Mouse (Mus musculus): ENCODE results near the gene Dgat2.

Gene Dgat2

DNA sequence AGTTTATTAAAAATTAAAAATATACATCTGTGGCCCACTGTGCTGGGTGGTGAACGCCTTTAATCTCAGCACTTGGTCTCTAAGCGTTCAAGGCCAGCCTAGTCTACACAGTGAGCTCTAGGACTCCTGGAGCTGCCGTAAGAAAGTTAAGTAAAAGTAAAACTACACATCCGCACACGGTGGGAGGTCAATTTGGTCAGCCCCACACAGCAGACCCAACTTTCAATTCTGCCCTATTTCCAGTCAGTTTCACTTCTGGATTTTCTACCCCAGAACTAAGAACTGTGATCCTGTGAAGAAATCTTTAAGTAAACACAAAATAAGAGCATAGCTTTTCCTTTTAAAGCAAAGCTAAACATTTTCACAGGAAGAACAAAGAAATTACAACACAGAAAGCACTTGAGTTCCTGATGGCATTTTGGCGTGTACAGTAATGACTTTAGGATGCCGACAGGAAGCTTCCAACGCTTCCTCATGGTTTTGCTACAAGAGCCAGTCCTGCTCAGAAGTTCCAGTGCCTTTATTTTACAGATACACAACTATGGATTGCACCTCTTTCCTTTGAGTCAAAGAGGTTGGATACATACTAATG, 48.6 kb downstream of the Dgat2 start:
- no peak for DNase-seq

DNA sequence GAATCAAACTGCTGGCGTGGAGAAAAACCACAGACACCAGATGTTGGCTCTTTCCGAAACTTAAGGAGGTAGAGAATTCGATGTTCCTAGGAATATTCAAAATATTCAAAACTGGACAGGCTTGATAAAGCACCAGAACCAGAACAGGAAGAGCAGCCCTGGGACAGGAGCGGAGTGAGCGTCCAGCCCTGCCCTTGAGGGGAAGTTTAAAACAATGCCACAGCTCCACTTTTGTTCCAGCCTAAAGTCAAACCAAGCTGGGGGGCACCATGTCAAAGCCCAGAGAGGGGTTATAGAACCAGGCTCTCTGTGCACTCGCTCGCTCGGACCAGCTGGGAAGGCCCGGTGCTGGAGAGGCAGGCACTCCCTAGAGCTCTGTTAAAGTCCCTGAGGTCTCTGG, 49.9 kb downstream of the Dgat2 start:
- no peak for DNase-seq

DNA sequence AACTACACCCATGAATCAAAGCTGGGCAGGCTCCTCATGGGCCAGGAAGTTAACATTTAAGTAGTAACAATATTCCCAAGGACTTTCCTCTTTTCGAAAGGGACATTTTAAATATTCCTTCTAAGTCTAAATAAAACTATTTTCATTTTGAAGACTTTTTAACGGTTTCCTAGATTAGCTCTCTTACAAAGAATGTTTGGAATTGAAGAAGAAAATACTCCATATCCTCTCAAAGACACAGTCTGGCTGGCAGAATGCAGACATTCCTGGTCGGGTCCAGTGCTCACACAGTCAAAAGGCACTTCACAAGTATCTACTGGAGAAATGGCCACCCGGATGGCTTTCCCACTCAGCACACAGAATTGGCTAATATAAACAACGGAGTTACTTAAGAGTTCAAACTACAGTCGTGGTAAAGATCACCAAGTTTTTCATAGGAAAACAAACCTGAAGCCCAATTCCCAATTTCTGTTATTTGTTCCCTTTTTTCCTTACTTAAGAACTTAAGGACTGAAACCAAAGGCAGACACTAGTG, 50.6 kb downstream of the Dgat2 start:
- no peak for DNase-seq

DNA sequence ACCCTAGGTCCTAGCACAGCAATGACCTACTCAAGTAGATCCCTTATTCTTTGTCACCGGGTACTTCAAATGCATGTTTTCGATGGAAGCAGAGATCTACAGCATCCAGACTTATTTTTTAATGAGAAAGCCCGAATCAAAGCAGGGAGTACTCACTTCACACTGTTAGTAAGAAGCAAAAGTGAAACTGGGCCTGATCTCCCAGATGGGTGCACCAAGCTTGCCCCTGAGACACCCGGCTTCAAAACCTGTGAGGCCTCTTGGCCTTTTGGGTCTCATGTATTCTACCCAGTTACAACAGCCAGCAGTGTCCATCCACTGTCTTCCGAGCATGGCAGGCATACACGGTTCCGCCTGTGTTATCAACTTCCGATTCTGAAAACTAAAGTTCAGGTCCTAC, 53.6 kb downstream of the Dgat2 start:
- no peak for DNase-seq

DNA sequence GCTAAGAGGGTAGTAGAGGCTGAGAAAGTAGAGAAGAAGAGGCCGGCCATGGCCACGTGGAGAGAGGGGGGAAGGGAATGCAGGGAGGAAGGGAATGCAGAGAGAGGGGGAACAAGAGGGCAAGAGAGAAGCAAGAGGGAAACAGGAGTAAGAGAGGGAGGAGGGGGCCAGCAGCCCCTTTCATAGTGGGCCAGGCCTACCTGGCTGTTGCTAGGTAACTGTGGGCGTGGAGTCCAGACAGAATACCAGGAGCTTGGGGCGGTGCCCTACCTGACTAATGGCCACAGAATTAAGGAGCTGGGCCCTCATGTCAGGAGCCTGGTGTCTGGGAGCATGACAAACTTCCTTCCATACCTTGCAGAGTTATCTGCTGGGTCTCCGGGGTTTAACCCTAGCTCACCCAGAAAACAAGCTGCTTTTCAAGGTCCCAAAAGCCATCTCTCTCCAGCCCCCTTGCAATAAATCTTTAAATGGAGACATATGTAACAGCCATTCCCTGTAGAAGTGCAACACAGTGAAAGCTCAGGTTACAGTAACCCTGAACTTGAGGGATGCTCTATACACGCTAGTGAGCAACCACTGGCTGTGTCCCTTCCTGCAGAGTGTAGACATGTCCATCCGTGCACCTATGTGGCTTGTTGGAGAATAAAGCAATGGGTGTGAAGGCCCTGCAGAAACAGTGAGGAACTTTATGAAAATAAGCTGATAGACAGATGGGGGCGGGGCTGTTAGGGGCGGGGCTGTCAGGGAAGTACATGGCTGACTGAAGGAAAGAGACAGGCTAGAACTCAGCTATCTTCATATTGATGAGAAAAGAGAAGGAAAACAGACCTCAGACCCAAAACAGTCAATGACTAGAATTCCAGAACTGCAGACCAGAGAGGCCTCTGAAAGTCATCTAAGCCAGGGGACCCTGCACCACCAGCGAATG, 54.2 kb downstream of the Dgat2 start:
- peak; percentile 27 for DNase-seq

DNA sequence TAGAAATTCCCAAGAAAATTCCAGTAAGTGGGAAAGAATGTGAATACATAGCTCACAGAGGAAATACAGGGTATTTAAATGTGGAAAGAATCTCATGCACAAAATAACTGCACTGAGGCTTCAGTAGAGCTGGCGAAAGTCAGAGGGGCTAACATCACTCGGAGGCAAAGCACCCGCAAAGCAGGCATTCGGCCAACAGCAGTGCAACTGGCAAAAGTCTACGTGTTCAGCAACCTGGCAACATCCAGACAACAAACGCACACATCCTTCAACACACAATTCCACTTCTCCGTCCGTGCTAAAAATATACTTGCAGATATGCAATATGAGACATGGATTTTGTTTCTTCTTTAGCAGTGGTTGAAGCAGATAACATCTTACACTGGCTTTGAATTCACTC, 56.5 kb downstream of the Dgat2 start:
- DNase-seq, result no peak

DNA sequence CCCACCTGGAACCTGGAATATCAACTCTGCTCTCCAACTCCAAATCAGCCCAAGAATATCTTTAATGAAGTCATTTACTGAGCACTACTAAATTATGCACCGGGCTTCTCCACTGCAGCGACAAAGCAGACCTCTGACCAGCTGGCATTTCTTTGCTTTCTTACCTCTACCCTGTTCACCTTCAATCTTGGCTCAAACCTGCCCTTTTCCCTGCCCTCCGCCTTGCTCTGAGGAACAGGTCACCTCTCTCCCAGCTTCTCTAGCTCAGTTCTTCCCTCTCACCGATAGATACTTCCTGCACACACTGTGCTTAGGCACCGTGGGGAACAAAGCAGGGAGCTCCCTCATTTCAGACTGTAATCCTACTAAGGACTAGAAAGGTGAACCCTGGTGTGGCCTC, 59.9 kb downstream of the Dgat2 start:
- no peak for DNase-seq

DNA sequence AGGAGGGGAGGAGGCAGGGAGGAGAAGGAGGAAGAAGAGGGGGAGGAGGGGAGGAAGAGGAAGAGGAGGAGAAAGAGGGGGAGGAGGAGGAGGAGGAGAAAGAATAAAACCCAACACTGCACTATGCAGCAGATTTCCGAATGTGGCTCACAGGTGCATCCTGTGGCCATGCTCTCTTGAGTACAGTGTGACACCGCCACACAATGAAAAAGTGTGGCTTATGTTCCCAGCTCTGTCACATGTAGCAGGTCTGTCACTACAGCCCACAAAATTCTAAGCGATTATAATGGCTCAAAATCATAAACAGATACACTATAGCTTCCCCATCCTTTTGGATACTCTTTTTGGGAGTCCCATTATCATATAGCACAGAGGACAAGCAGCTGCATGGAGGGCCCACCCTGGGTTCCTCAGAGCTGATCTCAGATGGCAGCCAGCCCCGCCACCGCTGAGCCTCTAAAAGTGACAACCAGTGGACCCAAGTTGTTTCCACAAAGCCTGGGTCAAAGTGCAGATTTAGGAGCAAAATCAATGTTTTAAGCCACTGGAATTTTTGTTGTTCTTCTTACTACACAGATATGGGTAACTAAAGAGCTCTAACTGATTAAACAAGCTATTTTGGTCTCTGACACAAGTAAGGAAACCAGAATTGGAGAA, 61.5 kb downstream of the Dgat2 start:
- no peak for DNase-seq

DNA sequence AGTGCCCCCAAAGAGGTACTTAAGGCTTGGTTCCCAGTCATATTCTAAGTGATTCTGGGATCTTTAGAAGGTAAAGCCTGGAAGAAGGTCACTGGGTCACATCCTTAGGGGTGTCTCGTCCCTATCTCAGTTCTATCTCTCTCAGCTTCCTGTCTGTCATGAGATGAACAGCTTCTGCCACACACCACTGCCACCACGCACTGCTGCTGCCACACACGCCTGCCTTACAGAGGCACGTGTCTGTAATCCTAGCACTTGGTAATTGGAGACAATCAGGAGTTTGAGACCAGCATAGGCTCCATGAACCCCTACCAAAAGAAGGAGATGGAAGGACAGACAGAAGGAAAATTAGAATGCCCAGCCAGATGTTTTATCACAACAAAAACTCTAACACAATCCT, 62.4 kb downstream of the Dgat2 start:
- no peak for DNase-seq

DNA sequence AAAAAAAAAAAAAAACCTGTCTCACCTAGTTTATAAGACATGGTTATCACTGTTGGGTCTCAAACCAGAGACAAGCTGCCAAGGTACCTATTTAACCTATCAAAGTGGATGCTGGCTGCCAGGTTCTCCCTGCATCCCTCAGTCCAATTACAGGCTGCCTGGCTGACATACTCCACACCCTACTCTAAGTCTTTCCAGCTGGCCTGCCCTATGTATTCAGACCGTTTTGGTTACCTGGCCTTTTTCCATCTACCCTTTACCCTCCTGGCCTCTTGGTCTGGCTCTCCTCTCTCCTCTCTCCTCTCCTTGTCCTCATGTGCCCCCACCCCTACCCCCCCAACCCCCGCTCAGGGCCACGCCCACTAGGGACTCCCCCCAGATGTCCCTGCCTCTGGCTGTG, 65.7 kb downstream of the Dgat2 start:
- no peak for DNase-seq

DNA sequence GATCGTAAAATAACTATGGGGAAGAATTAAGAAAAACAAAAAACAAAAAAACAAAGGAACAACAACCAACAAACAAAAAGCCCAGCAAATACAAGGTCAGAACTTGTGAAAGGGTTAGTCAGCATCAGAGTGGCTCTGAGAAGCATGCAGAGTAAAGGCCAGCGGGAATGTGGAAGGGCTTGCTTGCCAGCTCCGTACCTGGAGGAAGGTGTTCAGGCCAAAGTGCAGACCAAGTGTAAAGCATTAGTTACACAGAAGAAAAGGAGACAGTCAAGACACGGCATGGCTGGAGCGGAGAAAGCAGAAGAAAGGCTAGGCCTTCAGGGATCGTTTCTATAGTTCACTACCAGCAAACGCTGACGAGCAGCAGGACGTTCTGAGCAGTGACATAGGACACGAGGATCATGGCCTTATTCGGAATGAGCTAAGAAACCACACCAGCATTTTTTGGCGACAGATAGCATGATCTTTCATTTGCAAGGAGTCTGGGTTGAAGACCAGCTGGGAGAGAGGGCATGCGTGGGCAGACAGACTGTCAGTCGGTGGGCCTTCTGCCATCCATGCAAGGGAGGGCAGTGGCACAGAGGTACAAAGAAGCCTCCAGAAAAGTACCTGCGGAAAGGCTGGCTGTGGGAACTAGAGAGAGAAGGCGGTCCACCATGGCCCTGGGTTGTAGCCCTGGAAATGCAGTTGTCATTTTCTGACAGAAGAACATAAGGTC, 68.4 kb downstream of the Dgat2 start:
- no peak for DNase-seq

DNA sequence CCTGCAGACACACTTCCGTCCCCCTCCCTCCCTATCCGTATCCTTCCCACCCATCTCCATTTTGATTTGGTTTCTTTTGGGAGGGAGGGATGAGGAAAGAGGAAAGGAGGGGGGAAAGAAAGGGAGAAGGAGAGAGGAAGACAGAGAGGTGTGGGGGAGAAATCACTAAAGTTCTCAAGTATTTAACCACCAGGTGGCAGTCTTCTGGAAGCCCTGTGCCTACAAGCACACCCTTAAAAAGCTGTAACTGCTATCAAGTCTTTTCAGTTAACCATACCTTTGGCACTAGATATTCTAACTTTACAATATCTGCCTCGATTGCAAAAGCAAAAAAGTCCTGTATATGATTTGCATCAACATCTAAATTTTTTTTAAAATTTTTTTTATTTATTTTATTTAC, 75.0 kb downstream of the Dgat2 start:
- peak; percentile 86 for DNase-seq

DNA sequence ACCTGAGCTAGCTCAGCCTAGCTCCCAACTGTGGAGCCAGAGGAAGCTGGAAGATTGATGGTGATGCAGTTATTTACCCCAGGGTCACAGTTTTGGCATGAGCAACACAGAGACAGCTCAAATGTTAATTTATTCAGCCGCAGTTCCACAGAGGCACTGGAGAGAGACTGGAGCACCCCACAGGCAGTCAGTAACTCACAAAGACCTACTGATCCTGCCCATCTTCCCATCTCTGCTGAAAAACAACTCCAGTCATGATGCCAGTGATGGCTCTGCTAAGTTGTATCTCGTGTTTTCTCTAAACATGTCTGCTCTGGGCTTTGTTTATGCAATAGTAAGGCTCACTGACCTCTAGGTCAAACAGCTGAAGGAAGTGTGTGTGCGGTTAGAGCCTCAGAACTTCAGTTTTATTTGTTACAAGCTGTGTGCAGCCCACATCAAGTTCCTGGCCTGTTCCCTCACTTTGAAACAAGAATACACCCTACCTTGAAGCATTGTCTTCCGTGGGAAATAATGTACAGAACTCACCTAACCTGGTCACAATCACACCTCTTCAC, 75.7 kb downstream of the Dgat2 start:
- DNase-seq, result no peak

All from embryo, embryonic 11 days (tissue).